Mouse (Mus musculus): ENCODE measurements at regions not wholly inside any gene's neighbourhood (a gene's known extent, or its start where the extent isn't known, plus 50 kb on each side); places are given as distances from the start of the nearest gene placed in this dataset.
"Not testable (repeated sequence)": the region's sequence is repeated elsewhere in the genome, so short reads cannot be mapped to it uniquely, and the experiment has no call there.

DNA sequence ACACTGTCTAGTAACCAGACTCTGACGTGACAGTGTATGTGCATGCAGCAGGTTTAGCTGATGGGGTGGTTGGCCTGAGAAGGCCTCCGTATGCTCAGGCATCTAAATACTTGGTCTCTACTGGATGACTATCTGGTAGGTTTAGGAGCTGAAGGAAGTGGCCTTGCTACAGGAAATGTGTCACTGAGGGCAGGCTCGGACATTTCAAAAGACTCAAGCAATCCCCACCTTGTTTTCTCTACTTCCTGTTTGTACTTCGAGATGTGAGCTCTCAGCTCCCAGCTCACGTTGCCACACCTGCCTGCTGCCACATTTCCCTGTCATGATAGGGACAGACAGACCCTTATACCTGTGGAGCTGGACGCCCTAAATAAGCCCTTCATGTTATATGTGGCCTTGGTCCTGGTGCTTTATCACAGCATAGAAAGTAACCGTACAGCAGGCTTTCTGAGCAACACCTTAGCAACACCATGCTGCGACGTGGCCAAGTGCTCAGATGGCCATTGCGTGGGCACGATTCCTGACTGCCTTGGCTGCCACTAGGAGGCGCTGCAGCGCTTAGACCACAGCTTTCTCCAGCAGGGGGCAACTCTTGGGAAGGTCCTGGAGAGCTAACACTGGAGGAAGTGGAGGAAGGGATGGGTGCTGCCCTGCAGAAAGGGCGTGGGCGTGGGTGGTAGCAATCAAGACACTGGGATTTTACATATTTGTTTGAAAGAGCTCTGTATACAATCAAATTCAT, 165.8 kb upstream of the Zfp637 start:
- in situ Hi-C loops (cut with MboI; ENCODE audit: low pct_unique_long_range_greater_than_20kb in 1 of 2, low sequenced_read_pairs in 2 of 2, unreplicated experiment in 1 of 2): no loop called here

DNA sequence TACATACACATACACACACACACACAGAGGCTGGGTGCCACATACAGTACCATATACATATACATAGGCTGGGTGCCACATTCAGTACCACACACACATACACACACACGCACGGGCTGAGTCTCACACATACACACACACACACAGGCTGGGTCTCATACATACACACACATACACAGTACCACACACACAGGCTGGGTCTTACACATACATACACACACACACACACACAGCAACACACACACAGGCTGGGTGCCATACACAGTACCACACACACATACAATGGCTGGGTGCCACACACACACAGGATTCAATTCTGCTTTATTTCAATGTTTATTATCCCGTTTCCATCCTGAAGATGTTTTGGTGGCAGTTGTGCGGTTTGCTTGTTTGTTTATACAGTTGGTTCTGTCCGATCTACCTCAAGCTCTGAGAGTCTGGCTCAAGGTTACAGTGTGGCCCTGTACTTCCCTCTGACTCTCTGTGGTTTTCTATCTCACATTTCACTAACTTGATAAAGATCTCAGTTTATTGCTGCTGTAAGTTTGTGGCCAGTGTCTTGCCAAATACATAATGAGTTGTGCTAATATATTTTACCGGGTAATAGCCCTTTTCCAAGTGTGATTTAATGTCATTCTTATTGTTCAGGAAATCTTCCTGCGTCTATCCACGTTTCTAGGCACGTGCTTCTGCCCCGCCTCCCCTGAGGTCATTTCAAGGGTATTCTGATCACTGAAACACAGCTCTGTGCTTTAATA, 164.7 kb upstream of the Zfp637 start:
- in situ Hi-C loops (cut with MboI; ENCODE audit: low pct_unique_long_range_greater_than_20kb in 1 of 2, low sequenced_read_pairs in 2 of 2, unreplicated experiment in 1 of 2): no loop called here

DNA sequence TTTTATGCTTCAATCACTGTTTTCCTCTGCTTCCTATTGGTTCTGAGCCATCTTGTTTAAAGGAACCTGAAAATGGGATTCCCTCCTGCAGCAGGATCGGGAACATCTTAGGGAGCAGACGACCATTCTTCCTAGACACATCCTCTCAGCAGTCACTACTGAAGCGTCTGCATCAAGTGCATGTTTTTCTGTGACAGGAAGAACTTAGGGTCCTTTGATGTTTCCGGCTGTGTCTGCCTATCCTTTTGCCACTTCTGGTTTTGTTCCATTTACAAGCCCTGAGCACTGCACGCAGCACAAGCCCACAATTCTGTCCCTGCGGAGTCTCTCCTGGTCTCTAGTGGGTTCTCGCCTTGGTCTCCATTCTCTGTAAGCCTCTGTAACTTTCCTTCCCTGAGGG, 163.9 kb upstream of the Zfp637 start:
- in situ Hi-C loops (cut with MboI; ENCODE audit: low pct_unique_long_range_greater_than_20kb in 1 of 2, low sequenced_read_pairs in 2 of 2, unreplicated experiment in 1 of 2): no loop called here

DNA sequence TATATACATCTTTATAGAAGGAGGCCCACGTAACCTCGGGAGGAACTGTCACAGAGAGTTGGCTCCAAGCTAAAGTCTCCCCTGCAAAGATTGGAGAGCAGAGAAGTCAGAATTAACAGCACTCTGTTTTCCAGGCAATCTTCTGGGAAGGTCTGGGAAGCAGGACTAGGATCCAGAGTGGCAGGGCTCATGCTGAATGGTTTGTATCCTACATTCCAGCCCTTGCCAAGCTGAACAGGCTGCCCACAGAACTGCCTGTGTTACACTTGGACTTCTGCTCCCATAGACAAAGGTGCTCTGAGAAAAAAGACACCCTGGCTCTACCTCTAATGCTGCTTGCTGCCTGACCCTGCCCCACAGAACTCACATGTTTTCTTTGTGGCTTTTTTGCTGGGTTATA, 163.2 kb upstream of the Zfp637 start:
- in situ Hi-C loops (cut with MboI; ENCODE audit: low pct_unique_long_range_greater_than_20kb in 1 of 2, low sequenced_read_pairs in 2 of 2, unreplicated experiment in 1 of 2): no loop called here

DNA sequence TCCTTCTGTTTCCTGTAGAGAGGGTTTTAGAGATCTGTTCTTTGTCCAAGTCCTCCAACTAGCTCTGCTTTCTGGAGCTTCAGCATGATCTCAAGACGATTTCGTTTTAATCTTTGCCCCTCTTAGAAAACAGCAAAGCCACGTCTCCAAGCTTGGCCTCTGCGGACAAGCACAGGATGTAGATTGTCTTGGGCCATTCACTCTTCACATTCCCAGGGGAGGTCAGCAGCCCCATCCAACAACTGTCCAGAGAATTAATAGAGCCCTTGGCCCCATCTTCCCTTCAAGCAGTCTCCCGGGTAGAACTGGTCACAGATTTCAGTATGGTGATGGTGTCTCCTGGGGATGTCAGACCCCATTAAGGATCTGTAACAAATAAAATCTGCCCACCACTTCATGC, 162.7 kb upstream of the Zfp637 start:
- in situ Hi-C loops (cut with MboI; ENCODE audit: low pct_unique_long_range_greater_than_20kb in 1 of 2, low sequenced_read_pairs in 2 of 2, unreplicated experiment in 1 of 2): no loop called here

DNA sequence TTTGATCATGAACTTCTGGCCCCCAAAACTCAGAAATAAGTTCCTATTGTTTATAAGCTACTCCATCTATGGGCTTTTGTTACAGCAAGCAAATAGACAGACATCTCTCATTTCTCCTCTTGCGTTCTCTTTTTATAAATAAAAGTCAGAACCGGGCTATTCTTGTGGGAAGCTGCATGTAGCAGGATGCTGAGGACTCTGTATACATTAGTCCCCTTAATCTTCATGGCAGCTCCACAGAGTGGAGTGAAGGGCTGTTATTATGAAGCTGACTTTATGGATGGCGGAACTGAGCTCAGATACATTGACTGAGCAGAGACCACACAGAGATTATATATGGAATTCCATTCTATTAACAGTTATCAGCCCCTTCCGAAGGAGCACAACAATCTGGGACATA, 162.1 kb upstream of the Zfp637 start:
- in situ Hi-C loops (cut with MboI; ENCODE audit: low pct_unique_long_range_greater_than_20kb in 1 of 2, low sequenced_read_pairs in 2 of 2, unreplicated experiment in 1 of 2): no loop called here

DNA sequence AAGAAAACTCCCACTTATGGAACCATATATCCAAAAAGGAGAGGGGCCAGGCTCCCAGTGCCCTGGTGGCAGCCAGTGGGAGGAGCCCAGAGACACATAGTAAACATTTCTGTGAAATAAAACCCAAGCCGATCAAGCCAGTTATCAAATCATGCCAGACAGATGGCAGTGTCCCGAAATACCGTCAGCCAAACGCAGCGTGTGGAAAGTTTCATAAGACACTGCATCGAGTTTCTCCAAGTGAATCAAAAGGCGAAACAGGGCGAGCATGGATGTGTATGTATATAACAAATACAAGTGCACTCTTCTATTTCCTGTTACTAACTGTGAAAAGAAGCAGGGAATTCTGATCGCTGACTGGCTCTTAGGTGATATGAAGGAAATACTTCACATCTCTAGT, 154.8 kb upstream of the Zfp637 start:
- in situ Hi-C loops (cut with MboI; ENCODE audit: low pct_unique_long_range_greater_than_20kb in 1 of 2, low sequenced_read_pairs in 2 of 2, unreplicated experiment in 1 of 2): no loop called here

DNA sequence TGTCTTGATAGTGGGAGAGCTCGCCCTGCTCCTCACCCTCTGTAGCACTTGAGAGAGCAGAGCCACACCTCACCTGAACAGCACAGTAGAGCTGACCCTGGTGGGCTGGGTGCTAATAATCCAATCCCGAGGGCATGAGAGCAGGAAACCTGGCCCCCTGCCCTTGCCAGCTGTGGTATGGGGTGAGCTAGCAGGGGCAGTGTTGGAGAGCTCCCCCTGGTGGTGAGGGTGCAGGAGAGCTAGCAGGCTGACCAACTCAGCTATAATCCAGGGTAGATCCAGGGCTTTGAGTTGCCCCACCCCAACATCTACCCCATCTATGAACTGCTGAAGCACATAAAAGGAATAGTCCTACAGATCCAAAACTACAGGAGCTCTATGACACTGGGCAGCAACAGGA, 153.9 kb upstream of the Zfp637 start:
- in situ Hi-C loops (cut with MboI; ENCODE audit: low pct_unique_long_range_greater_than_20kb in 1 of 2, low sequenced_read_pairs in 2 of 2, unreplicated experiment in 1 of 2): no loop called here

DNA sequence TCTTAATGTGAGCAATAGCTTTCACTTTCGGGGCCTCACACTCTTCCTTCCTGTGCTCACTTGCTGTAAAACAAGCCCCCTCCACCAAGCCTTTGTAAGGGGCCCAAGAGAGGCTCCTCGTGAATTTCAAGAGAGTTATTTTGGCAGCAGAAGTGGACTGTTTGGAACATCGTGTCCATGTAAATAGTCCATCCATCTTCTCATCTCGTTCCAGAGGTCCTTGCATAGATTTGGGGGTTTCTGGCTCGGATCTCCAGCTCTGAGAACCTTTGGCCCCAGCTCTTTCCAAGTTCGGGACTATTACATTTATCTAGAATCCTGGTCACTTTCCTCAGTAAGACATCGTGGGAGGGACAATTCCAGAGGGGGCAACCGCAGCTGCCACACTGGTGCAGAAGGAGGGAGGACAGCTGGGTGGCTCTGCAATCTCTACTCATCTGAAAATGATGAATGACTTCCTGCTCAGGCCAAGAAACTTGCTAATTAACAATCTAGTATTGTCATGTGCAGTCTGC, 152.3 kb upstream of the Zfp637 start:
- in situ Hi-C loops (cut with MboI; ENCODE audit: low pct_unique_long_range_greater_than_20kb in 1 of 2, low sequenced_read_pairs in 2 of 2, unreplicated experiment in 1 of 2): no loop called here

DNA sequence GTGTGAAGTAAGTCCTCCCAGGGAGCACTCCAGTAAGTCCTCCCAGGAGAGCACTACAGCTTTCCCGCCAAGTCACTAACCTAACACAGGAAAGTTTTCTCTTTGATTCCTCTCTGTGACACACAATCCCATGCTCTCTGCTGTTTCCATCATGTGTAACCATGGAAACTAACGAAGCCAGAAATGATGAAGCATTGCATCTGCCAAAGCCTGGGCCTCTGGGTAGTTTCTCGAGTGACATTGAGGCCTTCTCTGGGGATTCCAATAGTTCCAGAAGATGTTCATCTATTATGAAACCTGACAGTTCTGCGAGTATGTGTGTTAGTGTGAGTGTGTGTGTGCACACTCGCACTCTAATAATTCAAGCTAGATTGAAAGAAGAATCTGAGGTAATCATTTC, 140.7 kb upstream of the Zfp637 start:
- in situ Hi-C loops (cut with MboI; ENCODE audit: low pct_unique_long_range_greater_than_20kb in 1 of 2, low sequenced_read_pairs in 2 of 2, unreplicated experiment in 1 of 2): no loop called here

DNA sequence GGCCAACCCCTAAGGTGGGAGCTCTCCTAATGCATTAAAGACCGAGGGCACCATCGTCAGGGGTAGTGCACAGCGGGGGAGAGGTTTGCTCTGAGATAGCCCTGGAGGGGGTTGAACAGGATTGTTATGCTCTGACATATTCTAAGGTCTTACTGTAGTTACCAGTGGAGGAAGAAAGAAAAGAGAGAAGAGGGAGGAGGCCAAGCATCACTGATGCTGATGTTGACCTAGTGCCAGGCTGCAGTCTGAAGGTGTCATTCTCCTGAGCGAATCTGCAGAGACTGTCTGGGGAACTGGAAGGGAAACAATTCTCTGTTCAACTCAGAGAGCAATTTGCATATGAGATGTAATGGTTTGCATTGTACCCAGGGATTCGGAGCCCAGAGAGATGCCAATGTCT, 139.4 kb upstream of the Zfp637 start:
- in situ Hi-C loops (cut with MboI; ENCODE audit: low pct_unique_long_range_greater_than_20kb in 1 of 2, low sequenced_read_pairs in 2 of 2, unreplicated experiment in 1 of 2): no loop called here

DNA sequence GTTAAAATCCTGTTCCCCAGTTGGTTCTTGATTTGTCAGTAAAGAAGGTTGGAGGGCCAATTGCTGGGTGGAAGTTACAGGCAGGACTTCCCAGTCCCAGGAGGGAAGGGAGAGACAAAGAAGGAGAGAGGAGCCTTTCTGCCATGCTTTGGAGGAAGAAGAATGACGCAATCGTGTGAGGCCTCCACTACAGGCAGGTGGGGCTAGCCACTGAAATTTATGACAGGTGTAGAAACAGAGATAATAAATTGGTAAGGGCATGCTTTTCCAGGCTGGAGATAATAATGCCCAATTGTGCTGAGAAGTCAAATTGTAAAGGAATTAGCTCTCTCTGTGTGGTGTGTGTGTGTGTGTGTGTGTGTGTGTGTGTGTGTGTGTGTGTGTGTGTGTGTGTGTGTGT, 135.0 kb upstream of the Zfp637 start:
- in situ Hi-C loops (cut with MboI; ENCODE audit: low pct_unique_long_range_greater_than_20kb in 1 of 2, low sequenced_read_pairs in 2 of 2, unreplicated experiment in 1 of 2): no loop called here

DNA sequence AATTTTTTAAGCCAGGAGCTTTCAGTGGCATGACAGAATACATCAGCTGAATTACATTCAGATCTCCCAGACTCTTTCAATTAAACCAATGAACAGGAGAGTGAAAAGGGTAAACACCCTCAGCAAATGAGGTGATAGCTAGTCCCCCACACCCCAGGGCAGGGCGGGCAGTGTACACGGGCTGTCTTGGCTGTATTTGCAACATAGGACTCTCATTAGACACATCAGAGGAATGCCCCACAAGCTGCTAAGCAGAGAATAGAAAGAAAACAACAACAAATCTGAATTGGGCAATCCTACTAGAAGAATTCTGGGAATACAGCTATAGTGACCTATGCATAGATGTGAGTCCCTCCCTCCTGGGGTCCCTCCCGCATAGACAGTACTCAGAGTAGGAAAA, 131.8 kb upstream of the Zfp637 start:
- in situ Hi-C loops (cut with MboI; ENCODE audit: low pct_unique_long_range_greater_than_20kb in 1 of 2, low sequenced_read_pairs in 2 of 2, unreplicated experiment in 1 of 2): no loop called here

DNA sequence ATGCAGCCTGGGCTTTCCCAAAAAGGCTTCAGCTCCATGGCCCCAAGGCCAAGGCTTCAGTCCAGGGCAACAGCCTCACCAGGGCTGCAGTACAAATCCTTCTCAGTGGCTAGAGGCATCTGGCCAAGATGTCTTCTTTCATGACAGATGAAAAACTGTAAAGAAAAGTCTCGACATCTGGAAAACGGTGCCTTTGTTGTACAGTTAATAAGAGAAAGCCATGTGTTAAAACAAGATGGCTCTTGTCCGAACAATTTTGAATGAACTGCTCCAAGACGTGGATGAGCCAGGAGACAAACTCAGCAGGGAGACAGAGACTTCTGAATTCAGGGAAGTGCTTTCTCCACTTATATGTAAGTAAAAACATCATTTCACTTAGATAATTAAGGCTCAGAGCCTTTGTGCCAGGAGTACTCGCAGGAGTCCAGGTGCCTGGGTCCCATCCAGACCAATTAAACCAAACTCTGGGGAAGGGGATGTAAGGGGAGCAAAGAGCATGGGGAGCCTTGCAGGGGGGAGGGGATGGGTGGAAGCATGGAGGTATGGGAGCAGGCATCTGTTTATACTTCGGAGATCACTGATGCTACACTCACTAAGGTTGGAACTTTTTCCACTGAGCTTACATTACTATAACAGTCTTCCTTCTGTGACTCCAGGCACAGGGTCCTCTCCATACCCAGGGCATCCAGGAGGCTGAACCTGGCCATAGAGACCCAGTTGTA, 125.8 kb upstream of the Zfp637 start:
- in situ Hi-C loops (cut with MboI; ENCODE audit: low pct_unique_long_range_greater_than_20kb in 1 of 2, low sequenced_read_pairs in 2 of 2, unreplicated experiment in 1 of 2): no loop called here

DNA sequence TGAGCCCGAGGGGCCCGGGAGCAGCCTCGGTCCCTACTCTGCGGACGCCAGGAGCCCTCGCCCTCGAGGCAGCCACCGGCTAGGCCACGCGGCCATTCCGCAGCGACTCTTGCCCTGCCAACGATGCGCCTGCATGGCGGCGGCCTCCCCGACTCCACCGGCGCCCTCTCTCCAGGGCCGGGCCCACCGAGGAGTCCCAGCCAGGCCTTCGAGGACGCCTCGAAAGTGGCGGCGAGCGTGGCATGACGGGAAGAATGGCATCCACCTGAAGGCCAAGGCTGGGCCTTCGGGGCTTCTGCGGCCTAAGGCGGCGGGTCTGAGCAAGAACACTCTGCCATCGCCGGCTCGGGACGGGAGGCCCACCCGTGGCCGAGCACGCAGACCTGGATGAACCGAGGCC, 124.6 kb upstream of the Zfp637 start:
- in situ Hi-C loops (cut with MboI; ENCODE audit: low pct_unique_long_range_greater_than_20kb in 1 of 2, low sequenced_read_pairs in 2 of 2, unreplicated experiment in 1 of 2): not testable (repeated sequence)

DNA sequence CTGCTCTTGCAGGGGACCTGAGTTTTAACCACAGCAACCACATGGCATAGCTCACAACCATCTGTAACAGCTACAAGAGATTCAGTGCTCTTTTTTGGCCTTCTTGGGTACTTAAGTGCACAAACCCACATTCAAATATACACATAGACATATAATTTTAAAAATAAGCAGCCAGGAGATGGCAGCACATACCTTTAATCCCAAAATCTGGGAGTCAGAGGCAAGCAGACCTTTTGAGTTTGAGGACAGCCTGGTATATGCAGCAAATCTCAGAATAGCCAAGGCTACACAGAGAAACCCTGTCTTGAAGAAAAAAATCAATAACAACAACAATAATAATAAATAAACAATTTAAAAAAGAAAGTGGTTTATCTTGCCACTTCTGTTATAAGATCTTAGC, 88.6 kb upstream of the Zfp637 start:
- in situ Hi-C loops (cut with MboI; ENCODE audit: low pct_unique_long_range_greater_than_20kb in 1 of 2, low sequenced_read_pairs in 2 of 2, unreplicated experiment in 1 of 2): loop anchor here in 1 of 2 experiments (10.0 kb wide), 1 partner anchor 72 kb away; no protein-coding TSS in a partner anchor

DNA sequence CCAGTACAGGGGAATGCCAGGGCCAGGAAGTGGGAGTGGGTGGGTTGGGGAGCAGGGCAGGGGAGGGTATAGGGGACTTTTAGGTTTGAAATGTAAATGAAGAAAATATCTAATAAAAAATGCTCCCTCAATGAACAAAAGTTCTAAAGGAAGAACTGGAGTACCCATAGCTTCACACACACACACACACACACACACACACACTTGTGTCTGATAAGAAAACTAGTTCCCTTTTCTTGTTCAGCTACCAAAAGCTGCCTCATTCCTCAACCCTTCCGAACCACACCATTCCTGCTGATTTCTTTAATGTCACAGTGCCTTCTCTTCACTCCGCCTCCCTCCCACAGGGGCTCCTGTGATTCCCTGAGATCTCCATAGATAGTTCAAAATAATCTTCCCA, 85.3 kb upstream of the Zfp637 start:
- in situ Hi-C loops (cut with MboI; ENCODE audit: low pct_unique_long_range_greater_than_20kb in 1 of 2, low sequenced_read_pairs in 2 of 2, unreplicated experiment in 1 of 2): loop anchor here in 1 of 2 experiments (10.0 kb wide), 1 partner anchor 69 kb away; no protein-coding TSS in a partner anchor

DNA sequence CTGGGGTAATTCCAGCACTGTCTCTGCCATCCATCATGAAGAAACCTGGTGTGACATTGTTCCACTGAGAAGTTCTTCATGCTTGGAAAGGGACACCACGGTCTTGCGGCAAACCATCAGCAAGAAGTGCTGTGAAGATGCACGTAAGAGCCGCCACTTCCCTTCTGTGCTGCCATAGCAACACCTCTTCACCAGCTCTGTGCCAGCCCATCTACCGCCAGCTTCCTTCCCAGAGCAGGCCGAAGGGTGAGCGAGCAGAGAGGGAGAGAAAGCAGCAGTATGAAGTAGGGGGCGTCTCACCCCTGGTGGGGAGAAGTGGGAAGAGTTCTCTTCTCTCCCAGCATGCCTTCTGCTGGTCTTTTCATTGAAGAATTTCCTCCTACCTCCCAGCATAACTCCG, 84.8 kb upstream of the Zfp637 start:
- in situ Hi-C loops (cut with MboI; ENCODE audit: low pct_unique_long_range_greater_than_20kb in 1 of 2, low sequenced_read_pairs in 2 of 2, unreplicated experiment in 1 of 2): loop anchor here in 1 of 2 experiments (10.0 kb wide), 1 partner anchor 69 kb away; no protein-coding TSS in a partner anchor

DNA sequence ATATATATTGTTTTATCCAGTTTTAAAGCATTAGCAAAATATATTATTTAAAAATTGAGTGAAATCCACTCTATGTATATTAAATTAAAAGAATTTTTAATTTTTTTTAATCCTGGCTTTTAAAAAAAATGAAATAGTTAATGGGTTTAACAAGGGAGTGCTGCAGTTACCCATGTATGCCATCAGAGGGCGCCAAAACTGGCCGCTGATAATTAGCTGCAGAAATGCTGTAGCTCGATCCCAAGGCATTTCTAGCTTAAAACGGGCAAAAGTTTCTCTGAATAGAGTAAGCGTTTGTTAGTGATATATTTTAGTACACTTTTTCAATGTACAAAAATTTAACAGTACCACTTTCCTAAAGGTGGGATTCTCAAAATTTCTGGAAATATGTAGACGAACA, 82.5 kb upstream of the Zfp637 start:
- in situ Hi-C loops (cut with MboI; ENCODE audit: low pct_unique_long_range_greater_than_20kb in 1 of 2, low sequenced_read_pairs in 2 of 2, unreplicated experiment in 1 of 2): loop anchor here in 1 of 2 experiments (10.0 kb wide), 1 partner anchor 66 kb away; no protein-coding TSS in a partner anchor
